Mouse (Mus musculus) limb, embryonic 13.5 days (tissue): ENCODE data around the gene Rab5if. TPM values are rescaled to one million over a fixed set of nuclear protein-coding genes. Genes with fewer than 3 reads are reported as not detected.
"Not testable (repeated sequence)": the region's sequence is repeated elsewhere in the genome, so short reads cannot be mapped to it uniquely, and the experiment has no call there.

Source experiments
- ATAC-seq: fragments of 200-750 bp; cut with Nextera tagmentation; 2 replicates; pipeline ENCODE4 v1.8.0; 2017; ENCODE audit warnings: low read depth, moderate number of reproducible peaks, moderate TSS enrichment; ENCODE audit not compliant: low FRiP score
- H3K27ac ChIP-seq: fragments of 300-500 bp; sonication (generic); 2 replicates; pipeline ENCODE4 v1.5.1; 2015; ENCODE audit warnings: inconsistent platforms, mild to moderate bottlenecking, moderate library complexity
- H3K27me3 ChIP-seq: fragments of 300-500 bp; sonication (generic); 2 replicates; pipeline ENCODE4 v1.6.1; 2015; ENCODE audit warnings: mild to moderate bottlenecking, inconsistent platforms
- H3K36me3 ChIP-seq: fragments of 300-500 bp; sonication (generic); 2 replicates; pipeline ENCODE4 v1.6.1; 2015; ENCODE audit warnings: inconsistent platforms, mild to moderate bottlenecking, moderate library complexity
- H3K4me1 ChIP-seq: fragments of 300-500 bp; sonication (generic); 2 replicates; pipeline ENCODE4 v1.6.1; 2015; ENCODE audit warnings: inconsistent platforms
- H3K4me2 ChIP-seq: fragments of 300-500 bp; sonication (generic); replicated peaks from 2 replicates; pipeline ENCODE4 v1.6.1; 2015; ENCODE audit warnings: inconsistent platforms, mild to moderate bottlenecking, moderate library complexity
- H3K4me3 ChIP-seq: fragments of 300-500 bp; sonication (generic); 2 replicates; pipeline ENCODE4 v1.5.1; 2015; ENCODE audit warnings: moderate library complexity, mild to moderate bottlenecking, inconsistent platforms
- H3K9ac ChIP-seq: fragments of 300-500 bp; sonication (generic); 2 replicates; pipeline ENCODE4 v1.6.1; 2015; ENCODE audit warnings: mild to moderate bottlenecking, inconsistent platforms
- H3K9me3 ChIP-seq: fragments of 300-500 bp; sonication (generic); 2 replicates; pipeline ENCODE4 v1.6.1; 2016; ENCODE audit warnings: inconsistent platforms
- WGBS: fragments of 180-500 bp; shearing (Covaris S2); methylation state at CpG from one replicate; pipeline ENCODE4 v1.1.7; 2015; 5-methylcytosine and 5-hydroxymethylcytosine counted together
- polyA plus RNA-seq: library from polyadenylated mRNA; unstranded; fragments of >200 nt; fragmentation: Nextera tagmentation; extraction: Ambion mirVana; gene quantifications from 2 replicates; pipeline ENCODE4 v1.2.1, GENCODE M21; 2015

Rab5if gene
- polyA plus RNA-seq, 1 experiment from 2014 or later = 153 TPM

DNA sequence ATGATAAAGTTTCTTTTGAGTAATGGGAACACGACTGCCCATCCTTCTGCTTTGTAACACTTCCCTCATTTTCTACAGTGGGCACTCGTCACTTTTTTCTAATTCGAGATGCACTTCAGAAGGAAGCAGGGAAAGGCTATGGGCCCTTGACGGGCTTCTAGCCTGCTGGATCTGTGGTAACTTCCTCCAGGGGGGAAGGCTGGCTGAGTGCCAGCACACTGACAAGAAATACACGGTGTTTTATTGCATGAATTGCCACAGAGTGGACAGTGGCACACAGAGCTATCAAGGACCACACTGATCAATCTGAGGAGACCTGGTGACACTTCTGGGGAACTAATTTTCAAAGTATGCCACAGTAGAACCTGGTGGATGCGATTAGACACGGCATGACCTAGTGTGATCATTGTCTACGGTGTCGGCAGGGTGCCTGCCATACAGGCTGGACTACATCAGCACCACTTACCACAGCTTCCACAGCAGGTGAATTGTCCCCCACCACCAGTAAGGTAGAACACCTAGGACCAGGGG is 33.5 kb downstream of the Rab5if start:
- WGBS = 69% methylated on average over 9 of the region's 9 CpGs

DNA sequence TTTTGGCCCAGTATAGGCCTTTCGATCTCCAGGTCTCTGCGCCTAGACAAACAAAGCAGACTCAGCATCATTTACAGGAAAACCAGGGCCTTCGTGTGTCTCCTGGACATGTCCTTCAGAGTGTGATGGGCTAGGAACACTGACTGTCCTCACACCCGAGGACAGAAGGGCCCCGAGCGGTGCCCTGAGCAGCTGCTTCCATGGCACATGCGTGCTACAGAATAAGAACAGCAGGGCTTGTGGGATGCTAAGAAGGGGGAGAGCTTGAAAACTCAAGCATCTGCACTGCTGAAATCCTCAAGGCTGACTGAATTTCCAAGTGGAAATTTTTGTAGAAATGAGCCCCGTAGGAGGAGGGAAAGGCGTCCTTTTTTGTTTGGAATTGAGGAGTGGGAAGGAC is 34.1 kb downstream of the Rab5if start:
- no peak overlapping the region for H3K27ac ChIP-seq
- no peak for ATAC-seq
- no peak overlapping the region for H3K9ac ChIP-seq
- H3K9me3 ChIP-seq = no peaks in the 10 kb centered on the region
- H3K4me1 ChIP-seq = no peaks in the 10 kb centered on the region; the same call in 1 of the 2 replicates
- H3K27me3 ChIP-seq = no peaks in the 10 kb centered on the region; the same call in 1 of the 2 replicates
- no peak overlapping the region for H3K4me3 ChIP-seq
- 84% methylated on average over 9 of the region's 9 CpGs for WGBS
- H3K36me3 ChIP-seq = no peaks in the 10 kb centered on the region
- H3K4me2 ChIP-seq = no peak overlapping the region

More for the DNA sequence above, 33.5 kb downstream of the Rab5if start:
- Histone ChIP-seq H3K4me2 (no peak overlapping the region), H3K4me3 (no peak overlapping the region), H3K9me3 (no peaks in the 10 kb centered on the region), H3K4me1 (no peaks in the 10 kb centered on the region; the same call in 1 of the 2 replicates), H3K36me3 (no peaks in the 10 kb centered on the region), H3K27ac (no peak overlapping the region), H3K9ac (no peak overlapping the region), H3K27me3 (no peaks in the 10 kb centered on the region; the same call in 1 of the 2 replicates)
- no peak for ATAC-seq

DNA sequence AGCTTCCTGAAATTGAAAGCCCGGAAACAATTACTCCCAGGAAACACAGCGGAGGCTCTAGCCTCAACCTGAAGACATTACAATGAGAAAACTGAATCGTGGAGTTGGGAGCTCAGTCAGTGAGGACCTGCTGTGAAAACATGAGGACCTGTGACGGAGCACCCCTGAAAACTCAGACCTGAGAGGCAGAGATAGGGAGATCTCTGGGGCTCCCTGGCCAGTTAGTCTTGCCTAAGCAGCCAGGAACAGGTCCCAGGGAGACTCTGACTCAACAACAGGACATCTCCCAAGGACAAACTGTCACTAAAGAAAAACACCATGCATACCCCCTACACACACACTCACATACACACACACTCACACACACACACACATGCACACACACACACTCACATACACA is 35.4 kb downstream of the Rab5if start:
- Histone ChIP-seq H3K4me2 (no peak overlapping the region), H3K36me3 (no peaks in the 10 kb centered on the region), H3K27me3 (no peaks in the 10 kb centered on the region; the same call in 1 of the 2 replicates), H3K9me3 (no peaks in the 10 kb centered on the region), H3K27ac (no peak overlapping the region), H3K4me3 (no peak overlapping the region), H3K9ac (no peak overlapping the region), H3K4me1 (no peaks in the 10 kb centered on the region)
- WGBS = 71% methylated on average over 4 of the region's 4 CpGs
- no peak for ATAC-seq

DNA sequence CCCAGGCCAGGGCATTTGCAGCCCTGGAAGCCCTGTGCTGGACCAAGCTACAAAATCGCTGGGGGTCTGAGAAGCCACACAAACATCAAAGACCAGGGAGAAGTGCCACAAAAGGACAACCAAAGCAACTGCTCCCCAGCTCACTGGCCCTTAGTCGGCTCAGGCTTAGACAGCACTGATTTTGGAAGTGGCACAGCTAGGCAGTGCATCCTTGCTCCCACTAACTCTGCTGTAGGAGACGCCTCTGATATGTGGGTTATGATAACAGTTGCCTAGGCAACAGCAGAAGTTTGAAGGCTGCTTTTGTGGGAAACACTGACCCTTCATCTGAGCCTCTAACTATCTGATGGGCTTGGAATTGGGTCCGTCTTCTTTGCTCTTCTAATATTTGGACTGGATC is 36.3 kb downstream of the Rab5if start:
- ATAC-seq = no peak
- no peak overlapping the region for H3K27ac ChIP-seq
- H3K4me3 ChIP-seq = no peak overlapping the region
- 69% methylated on average over 4 of the region's 4 CpGs for WGBS
- H3K9me3 ChIP-seq = no peaks in the 10 kb centered on the region
- no peak overlapping the region for H3K4me2 ChIP-seq
- no peaks in the 10 kb centered on the region for H3K36me3 ChIP-seq
- no peaks in the 10 kb centered on the region for H3K4me1 ChIP-seq
- no peaks in the 10 kb centered on the region; the same call in 1 of the 2 replicates for H3K27me3 ChIP-seq
- H3K9ac ChIP-seq = no peak overlapping the region

- Histone ChIP-seq H3K9ac (no peak overlapping the region), H3K4me2 (no peak overlapping the region), H3K27ac (no peak overlapping the region), H3K27me3 (no peaks in the 10 kb centered on the region; the same call in 1 of the 2 replicates), H3K4me3 (no peak overlapping the region), H3K4me1 (no peaks in the 10 kb centered on the region), H3K9me3 (no peaks in the 10 kb centered on the region), H3K36me3 (no peaks in the 10 kb centered on the region)
- no peak for ATAC-seq
- WGBS = 86% methylated on average over 2 of the region's 2 CpGs
Measured at GRCm38 (mm10) chr2:156901344-156901743, 38.4 kb downstream of the Rab5if start.

DNA sequence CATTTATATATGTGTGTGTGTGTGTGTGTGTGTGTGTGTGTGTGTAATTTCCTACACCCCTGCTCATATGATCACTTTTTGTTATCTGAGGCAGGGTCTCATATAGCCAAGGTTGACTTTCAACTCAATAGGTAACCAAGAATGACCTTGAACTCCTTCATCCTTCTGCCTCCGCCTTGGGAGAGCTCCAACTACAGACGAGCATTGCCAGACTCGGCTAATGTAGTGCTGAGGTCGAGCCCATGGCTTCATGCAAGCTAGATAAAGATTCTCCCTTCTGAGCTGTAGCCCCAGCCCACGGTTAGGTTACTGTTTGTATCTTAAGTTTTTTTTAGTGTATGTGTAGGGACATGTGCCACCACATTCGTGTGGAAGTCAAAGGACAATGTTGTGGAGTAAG is 39.0 kb downstream of the Rab5if start:
- Histone ChIP-seq H3K9me3 (no peaks in the 10 kb centered on the region), H3K4me3 (no peak overlapping the region), H3K4me1 (no peaks in the 10 kb centered on the region), H3K9ac (no peak overlapping the region), H3K4me2 (no peak overlapping the region), H3K27me3 (no peaks in the 10 kb centered on the region; the same call in 1 of the 2 replicates), H3K27ac (no peak overlapping the region), H3K36me3 (no peaks in the 10 kb centered on the region)
- no peak for ATAC-seq
- 75% methylated on average over 6 of the region's 6 CpGs for WGBS

DNA sequence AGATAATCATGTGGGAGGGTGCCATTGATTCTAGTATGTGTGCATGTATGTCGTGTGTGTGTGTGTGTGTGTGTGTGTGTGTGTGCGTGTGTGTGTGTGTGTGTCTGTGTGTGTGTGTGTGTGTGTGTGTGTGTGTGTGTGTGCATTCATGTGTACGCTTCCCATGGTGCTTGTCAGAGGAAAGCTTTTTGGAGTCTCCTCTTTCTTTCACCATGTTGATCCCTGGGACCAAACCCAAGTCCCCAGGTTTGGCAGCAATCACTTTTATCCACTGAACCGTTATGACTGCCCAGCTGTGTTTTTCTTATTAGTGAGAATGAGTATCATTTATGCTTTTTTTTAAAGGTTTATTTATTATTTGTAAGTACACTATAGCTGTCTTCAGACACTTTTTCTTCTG is 39.5 kb downstream of the Rab5if start:
- H3K9ac ChIP-seq, ATAC-seq, H3K4me1 ChIP-seq, H3K4me3 ChIP-seq, H3K36me3 ChIP-seq, H3K27me3 ChIP-seq, H3K9me3 ChIP-seq, H3K27ac ChIP-seq, H3K4me2 ChIP-seq: not testable (repeated sequence)
- WGBS = 83% methylated on average over 4 of the region's 4 CpGs

DNA sequence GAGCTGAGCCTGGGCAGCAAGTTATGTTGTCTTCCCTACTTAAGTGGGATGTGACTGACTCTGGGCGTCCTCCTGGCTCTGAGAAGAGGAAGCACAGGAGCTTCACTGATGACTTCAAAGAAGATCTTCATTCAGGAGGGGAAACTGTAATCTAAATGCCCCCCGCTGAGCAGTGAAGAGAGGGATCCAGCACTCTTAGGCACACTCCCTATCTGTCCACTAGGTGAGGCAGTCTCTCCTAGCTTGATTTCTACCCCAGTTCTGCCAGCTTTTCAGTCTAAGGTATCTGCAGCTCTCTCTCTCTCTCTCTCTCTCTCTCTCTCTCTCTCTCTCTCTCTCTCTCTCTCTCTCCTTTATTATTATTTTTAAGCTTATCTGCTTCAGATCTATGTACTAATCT is 40.4 kb downstream of the Rab5if start:
- H3K36me3 ChIP-seq = no peaks in the 10 kb centered on the region
- 27% methylated on average over 2 of the region's 2 CpGs for WGBS
- H3K4me3 ChIP-seq = no peak overlapping the region
- H3K4me1 ChIP-seq = no peaks in the 10 kb centered on the region
- no peaks in the 10 kb centered on the region for H3K27me3 ChIP-seq
- ATAC-seq = no peak
- no peak overlapping the region for H3K9ac ChIP-seq
- no peaks in the 10 kb centered on the region for H3K9me3 ChIP-seq
- H3K4me2 ChIP-seq = no peak overlapping the region
- no peak overlapping the region for H3K27ac ChIP-seq

DNA sequence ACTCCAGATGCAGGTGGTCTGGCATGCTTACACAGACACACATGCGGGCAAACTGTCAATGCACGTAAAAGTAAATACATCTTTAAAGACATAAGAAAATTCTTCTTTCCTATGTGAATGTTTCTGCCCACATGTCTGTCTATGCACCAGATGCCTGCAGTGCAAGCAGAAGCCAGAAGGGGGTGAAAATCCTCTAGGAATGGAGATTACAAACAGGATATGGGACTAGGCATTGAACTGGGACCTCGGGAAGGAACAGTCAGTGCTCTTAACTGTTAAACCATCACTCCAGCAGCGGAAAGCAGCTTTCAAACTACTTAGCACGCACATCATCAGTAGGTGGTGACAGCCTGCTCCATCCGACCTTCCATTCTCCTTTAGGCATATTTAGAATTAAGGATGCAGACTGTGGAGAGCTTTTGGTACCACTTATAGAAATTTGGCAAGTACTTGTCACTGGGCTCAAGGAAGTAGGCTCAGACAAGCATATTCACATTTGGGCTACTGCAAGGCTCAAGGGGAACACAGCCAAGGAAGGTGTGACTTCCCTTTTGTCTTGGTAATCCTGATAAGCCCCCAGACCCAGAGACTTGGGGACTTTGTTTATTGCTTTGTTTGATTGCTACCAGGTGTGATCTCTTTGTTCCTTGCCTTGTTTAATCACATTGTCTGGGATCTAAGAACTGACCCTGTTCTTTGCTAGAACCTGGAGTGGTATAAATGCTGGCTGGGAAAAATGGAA is 42.2 kb downstream of the Rab5if start:
- no peak for ATAC-seq
- Histone ChIP-seq H3K36me3 (no peaks in the 10 kb centered on the region), H3K4me2 (no peak overlapping the region), H3K4me1 (no peaks in the 10 kb centered on the region), H3K9me3 (no peaks in the 10 kb centered on the region), H3K27me3 (no peaks in the 10 kb centered on the region), H3K9ac (no peak overlapping the region), H3K27ac (no peak overlapping the region), H3K4me3 (no peak overlapping the region)
- WGBS = 16% methylated on average over 6 of the region's 6 CpGs

- 21% methylated on average over 4 of the region's 4 CpGs for WGBS
Measured at GRCm38 (mm10) chr2:156905931-156906330, 43.0 kb downstream of the Rab5if start.

DNA sequence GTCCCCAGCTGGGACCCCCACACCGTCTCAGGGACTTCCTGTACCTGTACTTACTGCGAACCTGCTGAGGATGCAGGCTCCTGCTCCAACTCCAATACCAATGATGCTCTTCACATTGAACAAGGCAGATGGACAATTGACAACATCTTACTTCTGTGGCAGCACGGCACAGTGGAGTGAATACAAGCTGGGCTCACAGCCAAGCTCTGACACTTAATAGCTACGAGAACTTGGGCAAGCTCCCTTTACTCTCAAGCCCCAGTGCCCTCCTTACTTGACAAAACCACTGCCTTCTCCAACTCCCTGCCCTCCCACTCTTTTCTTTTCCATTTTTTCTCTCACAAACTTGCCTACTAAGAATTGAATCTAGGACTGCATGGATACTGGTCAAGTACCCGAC is 50.3 kb downstream of the Rab5if start:
- ATAC-seq = no peak

More at GRCm38 (mm10) chr2:156905931-156906330, 43.0 kb downstream of the Rab5if start:
- not testable (repeated sequence) for H3K4me1 ChIP-seq, H3K4me3 ChIP-seq, H3K9me3 ChIP-seq, H3K36me3 ChIP-seq, H3K27ac ChIP-seq, H3K9ac ChIP-seq, H3K27me3 ChIP-seq, ATAC-seq, H3K4me2 ChIP-seq

GRCm38 (mm10) chr2:156915559-156915958 is 52.6 kb downstream of the Rab5if start:
- Histone ChIP-seq H3K9me3 (no peaks in the 10 kb centered on the region), H3K27me3 (no peaks in the 10 kb centered on the region), H3K27ac (no peak overlapping the region), H3K4me1 (no peaks in the 10 kb centered on the region), H3K4me2 (no peak overlapping the region), H3K9ac (no peak overlapping the region), H3K36me3 (no peaks in the 10 kb centered on the region), H3K4me3 (no peak overlapping the region)
- ATAC-seq = no peak
- WGBS = 80% methylated on average over 3 of the region's 3 CpGs

More for the DNA sequence above, 50.3 kb downstream of the Rab5if start:
- Histone ChIP-seq H3K4me3 (no peak overlapping the region), H3K27me3 (no peaks in the 10 kb centered on the region), H3K27ac (no peak overlapping the region), H3K9me3 (no peaks in the 10 kb centered on the region), H3K36me3 (no peaks in the 10 kb centered on the region), H3K4me2 (no peak overlapping the region), H3K4me1 (no peaks in the 10 kb centered on the region), H3K9ac (no peak overlapping the region)
- WGBS = 64% methylated on average over 5 of the region's 5 CpGs
